Mouse (Mus musculus): ENCODE measurements around the gene Tdp2.

The Tdp2 gene

DNA sequence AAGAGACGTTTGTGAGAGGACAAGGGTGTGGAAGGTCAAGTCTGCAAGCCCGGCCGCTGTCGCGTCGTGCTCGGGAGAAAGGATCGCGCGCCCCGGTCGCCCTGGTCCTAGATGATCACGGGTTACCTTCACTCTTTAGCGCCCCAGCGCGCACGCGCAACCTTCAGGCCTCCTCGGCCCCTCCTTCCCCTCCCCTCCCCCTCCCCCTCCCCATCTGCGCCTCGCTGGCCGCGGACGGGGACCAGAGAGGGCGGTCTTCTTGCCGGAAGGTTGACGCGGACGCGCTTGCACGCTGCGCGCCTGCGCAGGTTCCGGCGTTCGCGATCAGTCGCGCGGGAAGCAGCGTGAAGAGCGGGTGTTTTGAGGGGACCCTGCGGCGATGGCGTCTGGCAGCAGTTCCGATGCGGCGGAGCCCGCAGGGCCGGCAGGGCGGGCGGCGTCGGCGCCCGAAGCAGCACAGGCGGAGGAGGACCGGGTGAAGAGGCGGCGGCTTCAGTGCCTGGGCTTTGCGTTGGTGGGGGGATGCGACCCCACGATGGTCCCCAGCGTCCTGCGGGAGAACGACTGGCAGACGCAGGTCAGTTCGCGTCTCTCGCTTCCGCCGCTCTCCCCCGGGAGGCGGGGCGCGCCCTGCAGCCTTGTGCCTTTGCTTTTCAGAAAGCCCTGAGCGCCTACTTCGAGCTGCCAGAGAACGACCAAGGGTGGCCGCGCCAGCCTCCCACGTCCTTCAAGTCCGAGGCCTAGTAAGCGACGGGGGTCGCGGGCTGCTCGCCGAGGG, at the start of gene Tdp2, which contains the start of gene Acot13:
TSS of gene Tdp2 (plus strand) at position 327 of the 778 bp plus-strand sequence.
TSS of gene Acot13 (minus strand) at position 188 of the 778 bp plus-strand sequence.
- DNase-seq (ENCODE audit: low read depth, low spot score), result peak; percentile 97

DNA sequence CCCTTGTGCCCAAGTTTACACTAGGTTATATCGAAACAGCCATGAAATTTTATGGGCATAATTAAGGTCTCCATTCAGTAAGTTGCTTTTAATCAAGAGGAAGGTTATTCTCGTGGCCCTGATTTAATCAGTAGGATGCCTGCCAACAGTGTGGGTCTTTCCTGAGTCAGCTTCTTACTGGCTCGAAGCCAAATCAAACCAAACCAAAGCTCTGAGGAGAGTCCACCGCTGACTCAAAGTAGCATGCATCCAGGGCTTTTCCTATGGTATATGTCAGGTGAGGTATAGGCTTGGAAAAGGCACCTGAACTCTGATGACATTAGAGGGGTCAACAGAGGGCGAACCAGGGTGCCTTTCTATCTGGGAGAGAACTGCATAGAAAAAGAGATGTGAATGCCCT, 49.6 kb upstream of the Tdp2 start:
- no peak for DNase-seq (ENCODE audit: low read depth, low spot score)

DNA sequence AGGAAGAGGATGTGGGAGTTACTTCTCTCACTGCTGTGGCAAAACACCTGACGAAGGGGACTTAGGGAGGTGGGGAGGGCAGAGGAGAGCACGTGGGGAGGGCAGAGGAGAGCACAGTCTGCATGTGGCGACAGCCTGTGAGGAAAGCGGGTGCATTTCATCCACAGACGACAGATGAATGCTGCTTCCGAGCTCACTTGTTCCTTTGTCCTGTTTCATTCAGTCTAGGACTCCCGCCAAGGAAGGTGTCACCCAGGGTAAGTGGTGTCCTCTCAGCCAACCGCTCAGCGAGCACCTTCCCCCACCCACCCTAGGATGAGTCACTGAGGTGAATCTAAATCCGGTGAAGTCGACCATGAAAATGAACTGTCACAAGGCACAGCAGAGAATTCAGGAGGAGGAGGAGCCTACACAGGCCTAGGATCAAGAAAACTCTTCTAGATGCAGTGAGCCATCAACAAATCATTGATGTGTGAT, 45.4 kb upstream of the Tdp2 start:
- no peak for DNase-seq (ENCODE audit: low read depth, low spot score)

DNA sequence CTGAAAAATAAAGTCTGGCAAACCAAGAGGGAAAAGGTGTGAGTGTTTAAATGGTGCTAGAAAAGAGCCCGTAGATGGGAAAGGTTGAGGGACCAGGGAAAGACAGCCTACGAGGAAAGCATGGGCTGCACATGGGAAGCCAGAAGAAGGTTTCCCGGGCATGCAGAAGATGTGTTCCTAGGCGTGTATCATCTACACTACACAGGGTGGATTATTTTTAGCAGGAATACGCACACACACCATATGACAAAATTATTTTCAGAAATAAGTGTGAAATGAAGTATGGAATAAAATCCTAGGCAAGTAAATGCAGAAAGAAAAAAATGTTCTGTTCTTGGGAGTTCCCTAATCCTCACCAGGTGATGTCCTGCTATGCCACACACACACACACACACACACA, 44.0 kb upstream of the Tdp2 start:
- no peak for DNase-seq (ENCODE audit: low read depth, low spot score)

DNA sequence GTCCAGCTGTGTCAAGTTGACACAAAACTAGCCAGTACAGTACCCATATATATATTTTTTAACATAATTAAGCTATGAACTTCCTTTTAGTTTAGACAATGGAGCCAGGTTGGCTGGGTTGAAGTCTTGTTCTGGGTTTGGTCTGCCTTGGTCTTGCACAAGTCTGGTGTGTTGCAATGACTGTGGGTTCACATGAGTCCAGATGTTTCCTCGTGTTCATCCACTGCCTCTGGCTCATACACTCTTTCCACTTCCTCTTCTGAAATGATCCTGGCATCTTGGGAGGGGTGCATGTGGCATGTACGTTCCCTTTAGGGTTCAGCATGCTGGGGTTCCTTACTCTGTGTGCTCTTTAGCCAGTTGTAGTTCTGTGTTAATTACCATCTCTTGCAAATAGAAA, 40.1 kb upstream of the Tdp2 start:
- no peak for DNase-seq (ENCODE audit: low read depth, low spot score)

DNA sequence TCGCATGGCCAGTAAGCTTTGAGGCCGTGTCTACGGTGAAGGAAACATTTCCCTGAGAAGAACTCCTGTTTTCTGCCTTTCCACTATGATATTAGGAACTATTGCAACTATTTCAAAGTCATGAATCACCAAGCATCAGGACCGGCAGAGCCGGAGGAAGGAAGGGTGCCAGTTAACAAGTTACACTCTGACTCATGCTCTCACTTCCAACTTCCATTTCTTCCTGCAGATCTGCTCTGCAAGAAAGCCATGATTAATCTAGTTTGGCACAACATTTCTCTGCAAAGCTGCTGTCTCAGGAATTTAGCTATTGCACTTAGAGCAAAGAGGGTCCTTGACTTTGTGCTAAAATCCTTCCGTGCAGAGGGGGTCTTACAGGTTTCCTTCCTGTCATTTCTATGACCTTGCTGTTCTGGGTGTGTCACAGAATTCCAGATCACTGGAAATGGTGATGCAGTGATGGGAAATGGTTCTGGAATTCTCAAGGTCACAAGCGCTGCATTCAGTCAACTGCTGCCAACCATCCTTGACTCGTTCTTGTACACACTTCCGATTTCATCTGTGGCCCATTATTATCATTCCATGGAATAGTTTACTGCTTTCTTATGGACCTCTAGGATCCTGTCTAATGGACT, 39.0 kb upstream of the Tdp2 start:
- no peak for DNase-seq (ENCODE audit: low read depth, low spot score)

DNA sequence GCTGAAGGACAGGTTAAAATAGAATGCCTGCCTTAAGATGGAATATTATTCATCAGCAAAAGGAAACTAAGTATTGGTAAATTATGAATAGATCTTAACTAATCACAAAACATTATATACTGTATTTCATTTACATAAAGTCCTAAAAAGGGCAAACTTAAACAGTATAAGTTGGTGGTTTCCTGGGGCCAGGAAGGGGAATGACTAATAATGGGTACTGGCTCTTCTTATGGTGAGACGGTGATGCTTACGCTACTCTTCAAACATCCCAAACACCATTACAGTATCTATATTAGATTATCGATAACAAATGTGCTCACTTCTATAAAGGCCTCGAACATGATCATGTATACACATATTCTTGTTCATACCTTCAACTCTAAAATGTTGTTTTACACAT, 32.8 kb upstream of the Tdp2 start:
- no peak for DNase-seq (ENCODE audit: low read depth, low spot score)

DNA sequence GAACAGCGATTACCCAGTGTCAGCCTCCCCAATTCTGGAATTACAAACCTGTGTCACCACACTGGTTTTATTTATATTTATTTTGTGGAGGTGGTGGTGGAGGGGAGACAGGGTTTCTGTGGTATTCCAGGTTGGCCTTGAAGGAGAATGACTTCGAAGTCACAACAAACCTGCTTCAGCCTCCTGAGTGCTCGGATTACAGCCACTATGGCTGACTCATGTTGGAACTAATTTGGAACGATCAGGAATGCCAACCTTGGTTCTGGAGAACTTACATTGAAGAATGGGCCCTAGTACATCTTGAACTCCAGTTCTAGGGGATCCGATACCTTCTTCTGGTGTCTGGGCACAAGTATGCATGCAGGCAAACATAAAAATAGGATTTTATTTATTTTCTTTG, 32.1 kb upstream of the Tdp2 start:
- DNase-seq (ENCODE audit: low read depth, low spot score), result no peak

DNA sequence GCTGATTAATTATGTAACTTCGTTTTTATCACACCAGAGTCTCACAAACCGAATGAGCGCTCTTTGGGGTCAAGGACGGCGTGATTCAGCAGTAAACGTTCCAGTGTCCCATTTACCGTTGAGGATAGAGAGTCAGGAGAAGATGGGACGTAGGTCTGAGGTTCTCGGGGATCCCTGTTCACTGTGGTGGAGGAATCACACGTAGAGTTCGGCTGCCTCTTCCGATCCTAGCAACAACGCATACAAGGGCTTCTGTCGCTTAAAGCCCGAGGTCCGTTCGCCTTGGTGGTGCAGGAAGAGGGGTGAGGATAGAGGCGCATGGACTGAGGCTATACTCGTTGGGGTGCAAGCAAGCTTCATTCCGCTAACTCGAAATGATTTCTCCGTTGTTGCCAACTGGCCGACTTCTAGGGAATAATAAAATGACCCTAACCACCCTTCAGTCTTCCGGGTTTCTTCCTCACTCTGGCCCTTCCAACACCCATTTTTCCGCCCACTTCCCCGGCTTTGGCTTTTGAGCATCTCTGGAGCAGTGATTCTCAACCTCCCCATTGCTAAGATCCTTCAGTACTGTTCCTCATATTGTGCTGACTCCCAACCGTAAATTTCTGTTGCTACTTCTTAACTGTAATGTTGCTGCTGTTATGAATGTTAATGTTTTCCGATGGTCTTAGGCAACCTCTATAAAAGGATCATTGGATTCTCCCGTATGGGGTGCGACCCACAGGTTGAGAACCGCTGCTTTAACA, 31.4 kb upstream of the Tdp2 start:
- DNase-seq (ENCODE audit: low read depth, low spot score), result no peak

DNA sequence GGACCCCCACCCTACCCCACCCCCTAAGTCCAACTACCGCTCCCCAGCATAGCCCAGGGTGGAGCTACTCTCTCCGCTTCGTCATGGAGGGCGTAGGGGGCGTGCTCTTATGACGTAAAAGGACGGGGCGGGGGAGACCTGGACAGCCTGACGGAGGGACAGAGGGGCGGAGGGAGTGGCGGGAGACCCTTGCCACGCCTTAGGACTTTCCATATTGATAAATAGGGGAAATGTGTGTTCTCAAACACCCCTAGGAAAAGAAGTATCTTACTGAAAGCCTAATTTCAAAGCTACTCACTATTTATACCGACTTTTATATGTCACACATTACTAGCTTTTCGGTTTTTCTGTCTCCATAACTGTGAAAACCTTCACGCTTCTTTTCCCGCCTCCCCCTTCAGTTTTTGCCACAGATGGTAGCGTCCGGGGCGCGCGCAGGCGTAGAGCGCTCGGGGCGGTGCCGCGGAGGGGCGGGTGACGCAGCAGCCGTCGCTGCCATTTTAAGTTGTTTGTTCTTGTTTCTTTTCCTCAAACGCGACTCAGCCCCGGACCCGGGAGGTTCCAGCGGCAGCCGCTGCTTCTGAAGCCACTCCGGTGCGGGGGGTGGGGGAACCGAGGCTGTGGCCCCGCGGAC, 30.7 kb upstream of the Tdp2 start:
- peak; percentile 81 for DNase-seq (ENCODE audit: low read depth, low spot score)

DNA sequence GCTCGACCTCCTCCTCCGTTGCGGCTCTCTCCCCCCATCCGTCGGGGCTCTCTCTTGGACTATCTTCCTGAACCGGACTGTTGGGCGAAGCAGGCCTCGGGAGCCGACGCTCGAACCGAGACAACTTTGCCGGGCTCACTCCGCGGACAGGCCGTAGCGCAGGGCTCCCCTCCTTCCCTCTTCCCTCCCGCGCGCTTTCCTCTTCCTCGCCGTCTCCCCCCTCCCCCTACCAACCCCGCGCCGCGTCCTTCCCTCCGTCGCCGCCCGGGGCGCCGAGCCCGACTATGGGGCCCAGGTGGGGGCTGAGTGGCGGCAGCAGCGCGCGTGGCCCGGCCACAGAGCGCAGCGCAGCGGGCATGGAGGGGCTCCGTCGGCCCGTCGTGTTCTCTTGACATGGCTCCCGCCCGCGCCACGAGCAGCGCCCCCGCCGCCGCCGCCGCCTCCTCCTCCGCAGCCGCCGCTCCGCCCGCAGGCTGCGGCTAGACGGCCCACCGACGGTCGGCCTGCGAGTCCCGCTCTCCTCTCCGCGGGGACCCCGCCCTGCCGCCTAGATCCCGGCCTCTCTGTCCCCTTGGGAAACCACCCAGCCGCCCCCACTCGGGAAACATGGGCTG, 30.1 kb upstream of the Tdp2 start, which contains the start of gene BC005537:
TSS of gene BC005537 (plus strand) at position 350 of the 614 bp plus-strand sequence.
- no peak for DNase-seq (ENCODE audit: low read depth, low spot score)

DNA sequence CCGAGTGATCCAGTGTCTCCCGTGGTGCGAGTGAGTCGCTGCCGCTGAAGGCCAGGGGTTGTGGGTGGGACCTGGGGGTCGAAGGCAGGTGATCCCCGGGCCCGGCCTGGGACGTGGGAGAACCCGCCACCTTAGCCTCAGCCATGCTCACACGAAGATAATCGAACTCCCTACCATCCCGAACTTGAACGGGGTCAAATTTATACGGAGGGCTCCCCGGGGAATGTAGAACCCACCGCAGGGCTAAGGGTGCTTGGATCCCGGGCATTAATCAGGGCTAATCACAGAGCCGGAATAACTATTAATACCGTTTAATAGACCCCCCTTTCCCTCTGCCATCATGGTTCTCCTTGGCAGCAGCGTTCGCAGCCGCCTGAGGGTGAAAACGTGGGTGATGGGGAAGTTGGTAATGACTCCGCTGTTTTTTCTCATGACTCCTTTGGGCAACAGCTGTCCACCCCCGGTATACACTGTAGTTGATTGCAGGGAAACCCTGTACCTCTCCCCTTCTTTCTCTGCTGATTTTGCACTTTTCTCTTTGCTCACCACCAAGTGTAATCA, 29.3 kb upstream of the Tdp2 start:
- DNase-seq (ENCODE audit: low read depth, low spot score), result no peak

DNA sequence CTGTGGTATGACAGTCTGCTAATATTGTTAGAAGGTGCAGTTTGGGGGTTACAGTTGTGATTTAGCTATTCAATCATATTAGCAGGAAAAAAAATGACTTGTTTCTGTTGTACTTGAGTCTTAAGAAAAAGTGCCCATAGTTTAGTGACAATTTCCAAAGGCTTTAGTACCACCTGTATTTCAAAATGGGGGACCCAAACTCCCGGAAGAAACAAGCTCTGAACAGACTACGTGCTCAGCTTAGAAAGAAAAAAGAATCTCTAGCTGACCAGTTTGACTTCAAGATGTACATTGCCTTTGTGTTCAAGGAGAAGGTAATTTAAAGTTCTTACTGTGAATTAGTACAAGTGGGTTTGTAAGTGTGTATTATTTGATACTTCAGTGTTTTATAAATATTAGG, 28.3 kb upstream of the Tdp2 start:
- no peak for DNase-seq (ENCODE audit: low read depth, low spot score)

DNA sequence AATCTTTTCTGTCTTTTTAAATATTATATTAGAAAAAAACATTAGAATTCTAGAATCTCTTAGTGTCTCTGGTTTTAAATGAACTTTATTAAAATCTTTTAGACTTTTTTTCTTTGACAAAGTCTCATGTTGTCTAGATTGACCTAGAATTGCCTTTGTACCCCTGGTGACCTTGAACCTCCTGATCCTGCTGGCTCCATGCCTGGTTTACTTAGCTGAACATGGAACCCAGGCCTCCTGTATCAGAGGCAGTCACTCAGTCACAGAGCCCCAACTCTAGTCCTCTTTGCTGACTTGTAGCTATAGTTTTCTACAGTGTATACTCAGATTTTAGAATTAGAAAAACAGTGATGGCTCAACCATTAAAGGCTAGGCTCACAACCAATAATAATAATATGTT, 25.4 kb upstream of the Tdp2 start:
- no peak for DNase-seq (ENCODE audit: low read depth, low spot score)

DNA sequence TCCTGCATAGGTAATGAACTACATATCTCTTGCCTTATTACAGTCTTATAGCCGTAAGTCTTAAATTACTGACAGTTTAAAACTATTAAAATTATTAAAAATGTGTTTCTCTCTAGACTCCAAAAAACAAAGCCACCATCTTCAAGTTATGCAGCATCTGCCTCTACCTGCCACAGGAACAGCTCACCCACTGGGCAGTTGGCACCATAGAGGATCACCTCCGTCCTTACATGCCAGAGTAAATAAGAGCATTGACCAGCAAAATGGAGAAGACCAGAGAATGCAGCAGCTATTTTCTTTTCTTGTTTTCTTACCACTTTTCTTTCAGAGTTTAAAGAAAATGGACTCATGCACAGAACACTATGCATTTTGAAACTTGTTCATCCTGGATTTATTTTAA, 19.0 kb upstream of the Tdp2 start:
- no peak for DNase-seq (ENCODE audit: low read depth, low spot score)

DNA sequence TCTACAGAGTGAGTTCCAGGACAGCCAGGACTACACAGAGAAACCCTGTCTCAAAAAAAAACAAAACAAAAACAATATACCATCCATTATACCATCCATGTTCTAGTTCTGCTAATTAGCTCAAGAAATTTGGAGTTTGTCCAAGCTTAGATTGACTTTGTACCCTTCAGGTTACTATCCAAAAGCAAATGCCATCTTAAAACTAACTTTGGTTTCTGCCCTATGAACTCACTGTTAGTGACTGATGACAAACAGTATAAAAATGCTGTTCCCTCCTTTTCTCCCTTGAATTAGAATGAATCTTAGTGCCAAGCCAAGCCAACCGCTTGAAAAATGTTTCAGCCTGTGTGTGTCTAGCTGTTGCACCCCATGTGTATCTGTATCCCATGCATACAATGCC, 16.9 kb upstream of the Tdp2 start:
- no peak for DNase-seq (ENCODE audit: low read depth, low spot score)

DNA sequence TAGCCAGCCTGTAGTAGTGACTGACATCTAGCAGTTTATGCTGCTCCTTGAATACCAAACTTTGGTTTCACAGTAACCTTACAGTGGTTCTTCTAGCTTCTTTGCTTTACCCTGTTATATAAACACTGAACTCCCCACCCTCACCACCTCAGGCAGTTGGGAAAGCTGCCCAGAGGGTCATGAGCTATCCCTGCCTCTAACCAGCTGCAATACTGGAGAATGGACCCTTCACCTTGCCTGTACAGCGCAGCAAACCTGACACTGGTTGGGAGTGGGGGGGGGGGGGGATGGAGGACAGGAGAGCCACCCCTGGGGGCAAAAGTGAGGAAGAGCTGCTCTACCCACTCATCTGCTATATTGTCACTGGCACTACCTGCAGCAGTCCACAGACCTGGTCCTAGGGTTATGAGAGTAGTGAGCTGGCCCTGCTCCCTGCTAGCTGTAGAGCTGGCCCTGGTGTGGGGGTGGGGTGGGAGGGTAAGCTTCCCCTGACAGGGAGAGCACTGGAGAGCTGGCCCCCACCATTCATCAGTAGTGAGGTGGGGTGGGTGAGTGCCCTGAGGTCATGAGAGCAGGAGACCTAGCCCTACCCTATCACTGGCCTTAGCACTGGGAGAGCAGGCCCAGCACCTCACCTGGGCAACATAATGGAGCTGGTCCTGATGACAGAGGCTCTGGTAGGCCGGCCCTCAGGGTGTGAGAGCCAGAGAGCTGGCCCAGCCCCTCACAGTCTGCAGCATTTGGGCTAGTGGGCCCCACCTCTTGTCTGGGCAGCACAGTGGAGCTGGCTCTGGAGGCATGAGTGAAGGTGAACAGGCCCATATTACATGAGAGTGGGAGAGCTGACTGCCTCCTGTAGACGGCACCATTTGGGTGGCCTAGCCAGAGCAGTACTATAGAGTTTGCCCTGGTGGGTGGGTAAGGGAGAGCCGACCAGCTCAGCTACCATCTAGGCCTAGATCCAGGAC, 15.1 kb upstream of the Tdp2 start:
- no peak for DNase-seq (ENCODE audit: low read depth, low spot score)

DNA sequence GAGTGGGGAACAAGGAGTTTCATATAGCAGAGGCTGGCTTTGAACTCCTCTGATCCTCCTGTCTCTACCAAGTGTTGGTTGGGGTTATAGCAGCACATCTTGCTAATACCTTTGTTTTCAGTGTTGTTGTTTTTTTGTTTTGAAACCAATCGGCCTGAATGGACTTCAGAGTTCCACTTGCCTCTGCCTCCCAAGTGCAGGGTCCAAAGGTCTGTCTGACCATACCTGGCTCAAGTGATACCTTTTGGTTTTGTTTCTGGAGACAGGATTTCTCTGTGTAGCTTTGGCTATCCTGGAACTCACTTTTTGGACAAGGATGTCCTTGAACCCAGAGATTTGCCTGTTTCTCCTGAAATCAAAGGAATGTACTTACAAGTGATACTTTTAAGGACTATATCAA, 11.5 kb upstream of the Tdp2 start:
- no peak for DNase-seq (ENCODE audit: low read depth, low spot score)

DNA sequence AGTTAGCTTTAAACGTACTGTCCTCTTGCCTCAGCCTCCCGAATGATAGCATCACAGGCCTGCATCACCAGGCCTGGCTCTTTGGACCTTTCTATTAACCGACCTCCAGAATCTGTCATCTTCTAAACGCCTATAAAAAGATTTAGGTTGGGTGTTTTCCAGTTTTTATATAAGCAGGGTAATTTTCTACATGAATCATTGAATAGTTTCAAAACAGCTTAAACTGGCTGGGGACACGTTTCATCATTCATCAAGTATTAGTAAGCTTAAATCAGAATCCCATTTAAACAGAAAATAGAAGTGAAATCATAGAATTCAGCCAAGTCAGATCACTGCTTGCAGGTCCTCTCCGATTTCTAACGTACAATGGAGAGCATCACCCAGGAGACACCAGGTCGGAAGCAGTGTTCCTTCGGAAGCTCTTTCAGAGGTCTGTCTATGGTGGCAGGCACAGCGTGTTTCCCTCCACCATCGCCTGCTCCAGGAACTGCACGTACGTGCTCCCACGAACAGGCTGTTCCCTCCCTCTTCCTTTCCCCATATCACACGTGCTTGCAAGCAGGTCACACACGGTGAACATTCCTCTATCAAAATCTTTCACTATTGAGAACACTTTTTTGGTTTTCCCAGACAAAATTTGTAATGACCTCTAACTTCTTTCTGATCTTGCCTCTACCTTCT, 8.7 kb upstream of the Tdp2 start:
- no peak for DNase-seq (ENCODE audit: low read depth, low spot score)

Data from WW6 (cell line).